Mouse (Mus musculus): ENCODE data around the gene Scamp3.

DNA sequence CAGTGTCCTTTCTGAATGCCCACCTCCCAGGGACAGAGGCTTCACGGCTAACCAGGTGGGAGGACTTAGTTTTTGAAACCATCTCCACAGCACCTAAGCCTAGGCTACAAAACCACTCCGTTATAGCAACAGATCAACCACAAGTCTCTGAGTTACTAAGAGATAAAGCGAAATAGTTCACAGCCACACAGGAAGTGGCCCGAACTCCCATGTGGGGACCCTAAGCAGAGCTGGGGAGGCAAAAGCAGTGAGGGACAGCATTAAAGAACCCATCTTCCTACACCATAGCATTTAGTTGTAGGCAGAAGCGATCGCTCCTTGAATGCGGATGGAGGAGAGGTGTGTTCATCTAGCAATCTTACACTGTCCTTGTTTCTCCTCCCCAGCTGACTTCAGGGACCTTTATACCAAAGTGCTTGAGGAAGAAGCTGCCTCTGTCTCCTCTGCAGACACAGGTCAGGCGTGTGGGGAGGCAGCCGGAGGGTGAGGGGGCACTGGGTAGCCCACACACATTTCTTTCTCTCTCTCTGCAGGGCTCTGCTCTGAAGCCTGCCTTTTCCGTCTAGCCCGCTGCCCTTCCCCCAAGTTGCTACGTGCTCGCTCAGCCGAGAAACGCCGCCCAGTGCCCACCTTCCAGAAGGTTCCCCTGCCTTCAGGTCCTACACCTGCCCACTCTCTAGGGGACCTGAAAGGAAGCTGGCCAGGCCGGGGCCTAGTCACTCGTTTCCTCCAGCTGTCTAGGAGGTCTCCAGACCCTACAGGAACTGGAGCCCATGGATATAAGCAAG is 10.6 kb downstream of the Scamp3 start:
- no peak for TF ChIP-seq CHD2 (IDR thresholded peaks at IDR 0.05; ENCODE audit: low read length)
- no peak for TF ChIP-seq MAX (IDR thresholded peaks at IDR 0.05; ENCODE audit: low read length)
- no peak for TF ChIP-seq CTCF (conservative IDR thresholded peaks at IDR 0.05 in 1 of 2, IDR thresholded peaks at IDR 0.05 in 1 of 2; ENCODE audit: low read depth in 2 of 2, low read length in 2 of 2)
- no peak for TF ChIP-seq POLR2A (IDR thresholded peaks at IDR 0.05; ENCODE audit: low read depth, low read length)
- TF ChIP-seq ZMIZ1 (IDR thresholded peaks at IDR 0.05; ENCODE audit: low read depth, low read length): no peak
